Mouse (Mus musculus) brain, embryonic 18.5 days (tissue): ENCODE data around the gene Bmx.
A peak's percentile ranks its signal among the peaks of the same experiment; 100 is the strongest.

Experiments used
- DNase-seq: peaks from one replicate; pipeline ENCODE4 v3.0.0-alpha.2; 2012; ENCODE audit warnings: low read depth, low spot score

Gene Bmx

DNA sequence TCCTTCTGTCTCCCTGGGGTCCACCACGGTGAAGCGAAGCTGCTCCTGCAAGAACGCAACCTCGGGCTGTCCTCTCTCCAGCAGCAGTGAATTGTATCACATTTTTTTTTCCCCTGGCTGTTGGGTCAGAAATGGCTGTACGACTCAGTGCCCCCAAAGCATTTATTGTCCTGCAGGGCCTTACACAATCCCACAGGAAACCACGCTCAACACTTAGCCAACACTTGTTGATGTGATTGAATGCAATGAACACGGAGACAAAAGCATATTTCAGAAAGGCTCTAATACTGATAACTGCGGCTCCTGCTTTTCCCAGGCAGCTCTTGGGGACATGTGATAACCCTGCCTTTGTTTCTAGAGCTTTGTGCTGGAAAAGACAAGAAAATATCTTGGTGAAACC is at the start of gene Bmx:
Gene Bmx, minus strand, starts transcription at position 137 of the 400 bp plus-strand sequence.
- DNase-seq, result no peak

GRCm38 (mm10) chrX:164306250-164306649 is 48.3 kb upstream of the Bmx start:
- DNase-seq, result no peak

DNA sequence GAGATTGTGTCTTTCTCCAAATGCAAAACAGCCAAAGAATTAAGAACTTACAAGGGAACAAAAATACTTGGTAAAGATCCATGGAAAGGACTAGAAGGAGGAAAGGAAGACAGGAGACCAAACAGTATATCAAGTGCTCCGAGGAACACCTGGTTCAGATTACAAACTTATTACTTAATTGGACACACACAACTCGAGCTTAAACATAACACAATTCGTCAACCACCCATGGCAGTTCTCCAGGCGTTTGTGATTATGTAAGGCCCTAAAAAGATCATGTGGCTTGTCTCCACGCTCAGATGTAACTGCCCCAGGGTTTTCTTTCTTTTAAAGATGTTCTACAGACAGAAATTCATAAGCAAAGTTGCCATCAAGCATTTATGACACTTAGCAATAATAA is 33.2 kb upstream of the Bmx start:
- DNase-seq, result no peak

DNA sequence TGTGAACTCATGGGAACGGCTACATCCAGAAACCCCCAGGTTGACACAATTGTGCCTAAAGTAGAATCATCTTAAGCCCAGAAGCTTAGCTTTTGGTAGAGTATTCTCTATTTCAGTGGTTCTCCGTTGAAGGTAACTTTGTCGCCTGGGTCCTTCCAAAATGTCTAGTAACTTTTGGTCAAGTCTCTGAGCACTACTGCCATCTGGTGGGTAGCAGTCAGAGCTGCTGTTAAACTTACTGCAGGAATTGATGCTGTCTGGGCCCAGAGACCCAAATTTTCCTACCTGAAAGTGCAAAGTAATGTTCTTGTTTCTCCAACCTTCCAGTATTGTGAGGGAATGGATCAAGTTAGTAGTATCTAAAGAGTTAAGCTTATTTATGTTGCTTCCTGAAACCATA is 29.1 kb upstream of the Bmx start:
- no peak for DNase-seq

- DNase-seq, result no peak
Observed at GRCm38 (mm10) chrX:164283808-164284207, 25.8 kb upstream of the Bmx start.

DNA sequence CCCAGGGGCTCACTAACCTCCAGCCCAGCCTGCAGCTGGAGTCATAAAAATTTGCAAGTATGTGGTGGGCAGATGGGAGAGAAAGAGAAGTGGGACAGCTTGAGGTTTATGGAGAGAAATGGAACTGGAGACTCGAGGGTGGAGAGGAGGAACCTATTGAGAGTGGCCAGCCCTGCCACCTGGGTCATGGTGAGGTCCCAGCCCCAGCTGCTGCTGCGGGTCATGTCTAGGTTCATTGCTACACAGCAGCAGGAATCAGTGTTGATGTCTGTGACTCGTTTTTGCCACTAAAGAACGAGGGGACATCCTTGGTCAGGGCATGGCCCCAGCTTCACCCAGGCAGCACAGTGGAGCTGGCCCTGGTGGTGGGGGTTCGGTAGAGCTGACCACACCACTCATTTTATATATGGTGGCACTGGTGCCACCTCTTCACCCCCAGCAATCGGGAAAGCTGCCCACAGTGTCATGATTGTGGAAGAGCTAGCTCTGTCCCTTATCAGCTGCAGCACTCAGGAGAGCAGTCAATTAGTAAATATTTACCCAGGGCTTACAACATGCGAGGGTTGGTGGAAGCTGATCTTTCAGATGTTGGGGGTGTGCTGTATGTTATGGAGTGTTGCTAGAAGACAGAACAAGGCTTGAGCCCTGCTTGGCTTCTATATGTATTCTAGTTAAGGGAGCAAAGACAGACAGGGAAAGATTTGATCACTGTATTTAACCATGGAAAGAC is 23.1 kb upstream of the Bmx start:
- DNase-seq, result no peak

GRCm38 (mm10) chrX:164275536-164275935 is 17.5 kb upstream of the Bmx start:
- no peak for DNase-seq

GRCm38 (mm10) chrX:164270603-164271002 is 12.6 kb upstream of the Bmx start:
- DNase-seq, result no peak

- no peak for DNase-seq
Observed at GRCm38 (mm10) chrX:164269285-164269761, 11.3 kb upstream of the Bmx start, which contains the start of gene Pir. TSS of gene Pir (plus strand) at chrX:164269371.

GRCm38 (mm10) chrX:164264861-164265260 is 6.9 kb upstream of the Bmx start:
- no peak for DNase-seq

- no peak for DNase-seq
Observed at GRCm38 (mm10) chrX:164262286-164262685, 4.3 kb upstream of the Bmx start.

DNA sequence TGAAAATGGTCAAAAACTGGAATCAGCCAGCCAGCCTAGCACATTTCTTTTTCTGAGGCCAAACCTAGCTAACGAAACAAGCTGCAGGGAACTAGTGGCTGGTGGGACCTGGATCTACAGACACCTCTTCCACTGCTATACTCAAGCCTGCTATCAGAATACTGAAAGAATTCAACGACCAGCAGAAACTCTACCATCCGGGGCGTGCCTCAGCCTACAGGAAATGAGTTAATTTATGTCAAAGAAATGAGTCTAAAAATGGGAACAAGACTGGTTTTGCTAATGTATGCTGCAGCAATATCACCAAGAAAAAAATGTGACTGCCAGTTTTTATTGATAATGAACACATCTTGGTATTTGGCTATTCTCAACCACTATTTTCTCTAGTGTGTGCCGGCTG is 669 bp upstream of the Bmx start:
- no peak for DNase-seq

DNA sequence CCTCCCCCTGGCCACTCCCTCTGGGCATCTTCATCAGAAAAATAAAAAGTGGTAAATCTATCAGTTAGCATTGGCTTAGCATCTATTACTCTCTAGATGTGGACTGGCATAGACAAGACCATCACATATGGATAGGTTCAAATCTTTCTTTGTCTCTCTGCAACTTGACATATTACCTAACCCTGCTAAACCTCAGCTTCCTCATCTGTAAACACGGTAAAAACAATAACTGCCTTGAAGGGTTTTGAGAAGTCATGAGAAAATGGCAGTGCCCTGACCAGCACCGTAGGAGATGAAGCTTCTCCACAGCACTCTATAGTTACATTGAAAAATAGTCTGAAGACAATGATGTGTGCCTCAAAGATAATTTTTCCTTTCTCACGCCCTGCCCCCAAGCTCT is 1.5 kb downstream of the Bmx start:
- no peak for DNase-seq

DNA sequence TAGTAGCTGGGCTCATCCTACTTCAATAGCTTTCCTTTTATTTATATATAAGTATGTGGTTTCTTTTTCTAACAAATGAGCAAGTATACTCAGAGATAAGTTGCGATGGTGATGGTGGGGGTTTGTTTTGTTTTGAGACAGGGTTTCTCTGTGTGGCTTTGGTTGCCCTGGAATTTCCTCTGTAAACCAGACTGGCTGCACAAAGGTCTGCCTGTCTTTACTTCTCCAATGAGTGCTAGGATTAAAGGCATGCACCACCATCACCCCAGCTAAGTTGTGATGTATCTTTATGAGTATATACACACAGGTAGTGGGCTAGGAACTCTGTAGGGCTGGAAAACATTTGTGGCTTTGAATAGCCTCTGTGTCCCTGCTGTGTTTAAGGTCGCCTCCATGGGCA is 11.3 kb downstream of the Bmx start:
- DNase-seq, result no peak

DNA sequence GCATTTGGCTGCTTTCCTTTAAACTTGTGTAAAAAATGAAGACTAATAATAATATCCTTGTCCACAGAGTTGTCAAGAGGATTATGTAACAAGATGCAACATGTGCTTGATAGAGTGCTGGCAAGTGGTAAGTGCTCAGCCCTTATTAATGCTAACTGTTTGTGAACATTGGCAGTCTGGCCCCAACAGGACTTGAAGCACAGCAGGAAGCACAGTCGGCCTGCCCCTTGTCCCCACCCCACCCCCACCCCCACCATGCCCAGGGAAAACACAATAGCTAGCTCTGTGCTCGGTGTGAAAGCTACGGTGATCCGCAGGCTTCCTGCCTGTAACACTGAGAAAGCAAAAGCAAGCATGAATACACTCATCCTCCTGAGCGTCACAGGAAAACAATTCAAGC is 12.3 kb downstream of the Bmx start:
- no peak for DNase-seq

DNA sequence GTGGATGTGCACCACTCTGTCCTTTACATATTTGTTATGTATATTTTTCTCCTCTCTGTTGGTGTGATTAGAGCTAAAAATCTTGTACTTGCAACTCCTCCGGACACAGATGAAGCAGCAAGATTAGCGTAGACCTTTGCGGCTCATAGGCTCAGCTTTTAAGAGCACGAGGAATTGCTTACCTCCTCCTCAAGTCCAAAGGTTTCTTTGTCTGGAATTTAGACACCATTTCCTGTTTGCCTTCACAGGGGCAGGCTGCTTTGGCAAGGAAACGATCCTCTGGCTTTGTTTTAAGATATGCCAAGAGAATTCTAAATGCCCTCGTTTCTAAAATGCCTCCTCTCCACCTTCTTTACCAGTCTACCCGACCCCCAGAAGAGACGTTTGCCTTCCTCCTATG is 24.6 kb downstream of the Bmx start:
- DNase-seq, result no peak

- no peak for DNase-seq
Observed at GRCm38 (mm10) chrX:164221989-164222388, 36.0 kb downstream of the Bmx start.

GRCm38 (mm10) chrX:164200547-164200946 is 57.4 kb downstream of the Bmx start:
- DNase-seq, result no peak

- no peak for DNase-seq
Observed at GRCm38 (mm10) chrX:164197679-164198078, 60.3 kb downstream of the Bmx start.

- DNase-seq, result no peak
Observed at GRCm38 (mm10) chrX:164189880-164190279, 68.1 kb downstream of the Bmx start.

GRCm38 (mm10) chrX:164183844-164184243 is 74.1 kb downstream of the Bmx start:
- DNase-seq, result peak; percentile 3

DNA sequence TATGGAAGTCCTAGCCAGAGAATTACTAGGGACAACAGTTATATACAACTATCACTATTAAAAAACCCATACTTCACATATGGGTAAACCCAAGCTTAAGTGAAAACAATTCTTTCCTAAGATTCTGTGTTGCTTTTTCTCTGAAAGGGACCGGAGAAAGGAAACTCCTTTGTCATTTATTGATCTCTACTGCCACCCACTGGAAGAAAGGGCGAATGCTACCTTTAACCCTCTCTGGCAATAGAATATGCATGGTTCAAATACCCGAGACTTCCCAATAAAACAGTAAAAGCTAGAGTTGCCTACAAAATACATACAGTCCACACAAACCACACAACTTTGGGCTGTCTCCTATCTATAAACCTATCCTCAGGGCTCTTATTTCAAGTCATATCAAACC is 78.2 kb downstream of the Bmx start:
- peak; percentile 20 for DNase-seq

- DNase-seq, result no peak
Observed at GRCm38 (mm10) chrX:164178856-164179255, 79.1 kb downstream of the Bmx start.

- DNase-seq, result no peak
Observed at GRCm38 (mm10) chrX:164175780-164176179, 82.2 kb downstream of the Bmx start.
